Mouse (Mus musculus) forebrain, embryonic 13.5 days (tissue): ENCODE results near the gene Calm4. TPM values are rescaled to one million over a fixed set of nuclear protein-coding genes. Genes with fewer than 3 reads are reported as not detected.
"Not testable (repeated sequence)": the region's sequence is repeated elsewhere in the genome, so short reads cannot be mapped to it uniquely, and the experiment has no call there.

Experiments
- ATAC-seq: fragments of 200-750 bp; cut with Nextera tagmentation; 2 replicates; pipeline ENCODE4 v1.8.0; 2017
- H3K27ac ChIP-seq: fragments of 300-500 bp; sonication (generic); 2 replicates; pipeline ENCODE4 v1.5.1; 2015; ENCODE audit warnings: inconsistent platforms, mild to moderate bottlenecking, moderate library complexity
- H3K27me3 ChIP-seq: fragments of 300-500 bp; sonication (generic); 2 replicates; pipeline ENCODE4 v1.6.1; 2015; ENCODE audit warnings: mild to moderate bottlenecking, inconsistent platforms
- H3K36me3 ChIP-seq: fragments of 300-500 bp; sonication (generic); 2 replicates; pipeline ENCODE4 v1.6.1; 2015; ENCODE audit warnings: mild to moderate bottlenecking, inconsistent platforms; ENCODE audit not compliant: poor library complexity, severe bottlenecking
- H3K4me1 ChIP-seq: fragments of 300-500 bp; sonication (generic); 2 replicates; pipeline ENCODE4 v1.6.1; 2015; ENCODE audit warnings: inconsistent platforms
- H3K4me2 ChIP-seq: fragments of 300-500 bp; sonication (generic); 2 replicates; pipeline ENCODE4 v1.6.1; 2015; ENCODE audit warnings: inconsistent platforms, mild to moderate bottlenecking, moderate library complexity
- H3K4me3 ChIP-seq: fragments of 300-500 bp; sonication (generic); 2 replicates; pipeline ENCODE4 v1.5.1; 2015; ENCODE audit warnings: mild to moderate bottlenecking, inconsistent platforms
- H3K9ac ChIP-seq: fragments of 300-500 bp; sonication (generic); 2 replicates; pipeline ENCODE4 v1.6.1; 2015; ENCODE audit warnings: mild to moderate bottlenecking, inconsistent platforms
- H3K9me3 ChIP-seq: fragments of 300-500 bp; sonication (generic); replicated peaks from 2 replicates; pipeline ENCODE4 v1.6.1; 2016; ENCODE audit warnings: inconsistent platforms
- WGBS: fragments of 180-500 bp; shearing (Covaris S2); methylation state at CpG from one replicate; pipeline ENCODE4 v1.1.7; 2015; 5-methylcytosine and 5-hydroxymethylcytosine counted together
- polyA plus RNA-seq: library from polyadenylated mRNA; unstranded; fragments of >200 nt; fragmentation: Nextera tagmentation; extraction: Ambion mirVana; gene quantifications from 2 replicates; pipeline ENCODE4 v1.2.1, GENCODE M21; 2015

Calm4 gene
- not detected in 2 replicates for polyA plus RNA-seq

GRCm38 (mm10) chr13:3837312-3837807, at the start of gene Calm4:
Gene Calm4 (plus strand): TSS chr13:3837757.
- not testable (repeated sequence) for H3K36me3 ChIP-seq, H3K27me3 ChIP-seq, H3K9ac ChIP-seq, ATAC-seq, H3K4me3 ChIP-seq, H3K27ac ChIP-seq, H3K4me1 ChIP-seq, H3K9me3 ChIP-seq, H3K4me2 ChIP-seq

- Histone ChIP-seq H3K4me2 (no peak overlapping the region), H3K4me3 (no peak overlapping the region), H3K4me1 (no peaks in the 10 kb centered on the region), H3K36me3 (no peaks in the 10 kb centered on the region), H3K27me3 (no peaks in the 10 kb centered on the region), H3K9ac (no peak overlapping the region), H3K9me3 (no peaks in the 10 kb centered on the region), H3K27ac (no peak overlapping the region)
- WGBS: 90% methylated on average over 2 of the region's 2 CpGs
- no peak for ATAC-seq
Observed at GRCm38 (mm10) chr13:3788588-3788987, 49.0 kb upstream of the Calm4 start.

- Histone ChIP-seq H3K9ac (no peak overlapping the region), H3K36me3 (no peaks in the 10 kb centered on the region), H3K27ac (no peak overlapping the region), H3K4me2 (no peak overlapping the region), H3K27me3 (no peaks in the 10 kb centered on the region), H3K4me3 (no peak overlapping the region), H3K9me3 (no peaks in the 10 kb centered on the region), H3K4me1 (no peaks in the 10 kb centered on the region)
- 85% methylated on average over 2 of the region's 2 CpGs for WGBS
- no peak for ATAC-seq
Observed at GRCm38 (mm10) chr13:3789531-3789930, 48.0 kb upstream of the Calm4 start.

GRCm38 (mm10) chr13:3796649-3797048, 40.9 kb upstream of the Calm4 start:
- Histone ChIP-seq H3K27me3 (no peaks in the 10 kb centered on the region), H3K4me3 (no peak overlapping the region), H3K4me1 (no peaks in the 10 kb centered on the region), H3K9me3 (no peaks in the 10 kb centered on the region), H3K27ac (no peak overlapping the region), H3K36me3 (no peaks in the 10 kb centered on the region), H3K4me2 (no peak overlapping the region), H3K9ac (no peak overlapping the region)
- ATAC-seq: no peak
- 93% methylated on average over 4 of the region's 4 CpGs for WGBS

GRCm38 (mm10) chr13:3798751-3799150, 38.8 kb upstream of the Calm4 start:
- Histone ChIP-seq H3K9me3 (no peaks in the 10 kb centered on the region), H3K36me3 (no peaks in the 10 kb centered on the region), H3K4me2 (no peak overlapping the region), H3K27ac (no peak overlapping the region), H3K4me1 (no peaks in the 10 kb centered on the region), H3K4me3 (no peak overlapping the region), H3K9ac (no peak overlapping the region), H3K27me3 (no peaks in the 10 kb centered on the region)
- ATAC-seq: no peak

- no peak overlapping the region for H3K9ac ChIP-seq
- no peaks in the 10 kb centered on the region for H3K36me3 ChIP-seq
- no peaks in the 10 kb centered on the region for H3K4me1 ChIP-seq
- H3K9me3 ChIP-seq: no peaks in the 10 kb centered on the region
- no peak overlapping the region for H3K4me2 ChIP-seq
- no peak for ATAC-seq
- no peak overlapping the region for H3K4me3 ChIP-seq
- no peaks in the 10 kb centered on the region for H3K27me3 ChIP-seq
- H3K27ac ChIP-seq: no peak overlapping the region
- WGBS: 84% methylated on average over 3 of the region's 3 CpGs
Observed at GRCm38 (mm10) chr13:3799386-3799785, 38.2 kb upstream of the Calm4 start.

- H3K4me1 ChIP-seq: no peaks in the 10 kb centered on the region
- no peak within 1 kb of the TSS for H3K4me2 ChIP-seq
- ATAC-seq: no peak
- no peak within 1 kb of the TSS for H3K4me3 ChIP-seq
- no peak within 1 kb of the TSS for H3K27ac ChIP-seq
- H3K27me3 ChIP-seq: no peaks in the 10 kb centered on the region
- H3K36me3 ChIP-seq: no peaks in the 10 kb centered on the region
- no peak within 1 kb of the TSS for H3K9ac ChIP-seq
- no peaks in the 10 kb centered on the region for H3K9me3 ChIP-seq
- 90% methylated on average over 13 of the region's 13 CpGs for WGBS
Observed at GRCm38 (mm10) chr13:3804186-3804585, 33.4 kb upstream of the Calm4 start, which contains the start of gene Calml3. Gene Calml3 (minus strand): TSS chr13:3804316.

- no peaks in the 10 kb centered on the region for H3K9me3 ChIP-seq
- H3K36me3 ChIP-seq: no peaks in the 10 kb centered on the region
- H3K4me2 ChIP-seq: no peak overlapping the region
- no peak for ATAC-seq
- H3K4me1 ChIP-seq: no peaks in the 10 kb centered on the region
- WGBS: 68% methylated on average over 2 of the region's 2 CpGs
- no peaks in the 10 kb centered on the region for H3K27me3 ChIP-seq
- no peak overlapping the region for H3K9ac ChIP-seq
- no peak overlapping the region for H3K27ac ChIP-seq
- no peak overlapping the region for H3K4me3 ChIP-seq
Observed at GRCm38 (mm10) chr13:3805132-3805531, 32.4 kb upstream of the Calm4 start.

GRCm38 (mm10) chr13:3805638-3806037, 31.9 kb upstream of the Calm4 start:
- Histone ChIP-seq H3K27me3 (no peaks in the 10 kb centered on the region), H3K4me2 (no peak overlapping the region), H3K9ac (no peak overlapping the region), H3K9me3 (no peaks in the 10 kb centered on the region), H3K4me3 (no peak overlapping the region), H3K36me3 (no peaks in the 10 kb centered on the region), H3K4me1 (no peaks in the 10 kb centered on the region), H3K27ac (no peak overlapping the region)
- ATAC-seq: no peak
- 83% methylated on average over 5 of the region's 5 CpGs for WGBS

- Histone ChIP-seq H3K27me3 (no peaks in the 10 kb centered on the region), H3K4me2 (no peak overlapping the region), H3K36me3 (no peaks in the 10 kb centered on the region), H3K4me3 (no peak overlapping the region), H3K4me1 (no peaks in the 10 kb centered on the region), H3K9ac (no peak overlapping the region), H3K27ac (no peak overlapping the region), H3K9me3 (no peaks in the 10 kb centered on the region)
- WGBS: 76% methylated on average over 7 of the region's 7 CpGs
- no peak for ATAC-seq
Observed at GRCm38 (mm10) chr13:3807131-3807827, 30.3 kb upstream of the Calm4 start.

GRCm38 (mm10) chr13:3818012-3818739, 19.4 kb upstream of the Calm4 start:
- H3K27ac ChIP-seq: no peak overlapping the region
- H3K4me1 ChIP-seq: no peaks in the 10 kb centered on the region
- WGBS: 81% methylated on average over 5 of the region's 5 CpGs
- no peaks in the 10 kb centered on the region for H3K27me3 ChIP-seq
- H3K9ac ChIP-seq: no peak overlapping the region
- no peak overlapping the region for H3K4me3 ChIP-seq
- ATAC-seq: no peak
- H3K9me3 ChIP-seq: no peaks in the 10 kb centered on the region
- H3K36me3 ChIP-seq: no peaks in the 10 kb centered on the region
- H3K4me2 ChIP-seq: no peak overlapping the region

GRCm38 (mm10) chr13:3818740-3819076, 18.8 kb upstream of the Calm4 start:
- Histone ChIP-seq H3K27me3 (no peaks in the 10 kb centered on the region), H3K9ac (no peak overlapping the region), H3K4me2 (no peak overlapping the region), H3K36me3 (no peaks in the 10 kb centered on the region), H3K9me3 (no peaks in the 10 kb centered on the region), H3K4me1 (no peaks in the 10 kb centered on the region), H3K27ac (no peak overlapping the region), H3K4me3 (no peak overlapping the region)
- 99% methylated on average over 2 of the region's 2 CpGs for whole genome bisulfite sequencing
- no peak for ATAC-seq
